Mouse (Mus musculus) heart, adult 2 months (tissue): ENCODE measurements around the gene Erg28.

Source experiments
- CTCF ChIP-seq: fragments of 200-600 bp; IDR thresholded peaks from 2 replicates; pipeline ENCODE4 v1.8.1; 2022; ENCODE audit warnings: antibody characterized with exemption, mild to moderate bottlenecking, moderate library complexity
- EP300 ChIP-seq: fragments of 200-500 bp; IDR thresholded peaks from 2 replicates; pipeline ENCODE4 v1.6.1; 2011; ENCODE audit warnings: low read depth, low read length, control low read depth; ENCODE audit not compliant: insufficient read depth
- POLR2A ChIP-seq: fragments of 200-500 bp; IDR thresholded peaks from 2 replicates; pipeline ENCODE4 v1.6.1; 2011; ENCODE audit warnings: mild to moderate bottlenecking, low read depth, low read length, control low read depth; ENCODE audit not compliant: insufficient read depth

DNA sequence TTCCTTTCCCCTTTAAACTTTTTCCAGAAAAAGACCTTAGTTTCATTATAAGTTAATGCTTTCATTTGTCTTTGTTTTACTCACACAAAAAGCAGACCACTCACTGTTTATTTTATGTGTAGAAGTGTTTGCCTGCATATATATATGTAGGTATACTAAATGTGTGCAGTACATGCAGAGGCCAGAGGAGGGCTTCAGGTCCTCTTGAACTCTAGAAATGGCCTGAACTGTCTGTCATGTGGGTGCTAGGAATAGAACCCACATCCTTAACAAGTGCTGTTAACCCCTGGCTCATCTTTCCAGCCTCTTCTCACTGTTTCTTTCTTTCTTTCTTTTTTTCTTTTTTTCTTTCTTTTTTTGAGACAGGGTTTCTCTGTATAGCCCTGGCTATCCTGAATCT, 42.8 kb upstream of the Erg28 start:
- TF ChIP-seq CTCF: peak; percentile 38; the same call in 1 of the 2 replicates
- TF ChIP-seq POLR2A: no peak
- no peak for TF ChIP-seq EP300
